Mouse (Mus musculus): ENCODE measurements around the gene Nr6a1. TPM values are rescaled to one million over a fixed set of nuclear protein-coding genes. Genes with fewer than 3 reads are reported as not detected.

Gene Nr6a1
- polyA plus RNA-seq, 1 experiment from 2014 or later: 1.5 TPM

DNA sequence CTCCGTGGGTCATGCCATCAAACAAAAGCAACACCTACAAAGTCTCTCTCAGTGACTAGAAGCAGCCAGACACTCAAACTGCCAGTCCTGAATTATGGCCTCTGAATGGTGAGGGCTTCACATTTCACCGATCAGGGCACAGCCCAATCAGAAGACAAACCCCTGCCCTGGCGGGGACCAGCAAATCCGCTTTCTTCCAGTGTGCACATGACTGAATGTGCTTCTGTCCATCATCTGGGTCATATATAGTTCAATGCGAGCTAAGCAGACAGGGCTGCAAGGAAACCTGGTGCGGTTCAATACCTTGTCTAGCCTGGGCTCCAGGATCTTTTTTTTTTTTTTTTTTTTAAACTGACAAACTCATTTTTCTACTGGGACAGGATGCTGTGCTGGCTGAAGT, 104.5 kb downstream of the Nr6a1 start:
- no peaks in the 10 kb centered on the region for H3K36me3 ChIP-seq
- peak; percentile 97 for ATAC-seq (ENCODE audit: insufficient number of reproducible peaks, insufficient read depth, low FRiP score, low TSS enrichment, low read depth)
- H3K4me3 ChIP-seq: peak overlapping the region; percentile 66
- peak overlapping the region; percentile 84 for H3K9ac ChIP-seq
- peak overlapping the region; percentile 97 for H3K27ac ChIP-seq
- H3K4me2 ChIP-seq: peak overlapping the region; percentile 64
- no peaks in the 10 kb centered on the region for H3K9me3 ChIP-seq
- 4% methylated on average over 6 of the region's 6 CpGs for WGBS
- H3K4me1 ChIP-seq: peaks cover 5% of the 10 kb centered on the region; the same call in 1 of the 2 replicates
- H3K27me3 ChIP-seq: no peaks in the 10 kb centered on the region

DNA sequence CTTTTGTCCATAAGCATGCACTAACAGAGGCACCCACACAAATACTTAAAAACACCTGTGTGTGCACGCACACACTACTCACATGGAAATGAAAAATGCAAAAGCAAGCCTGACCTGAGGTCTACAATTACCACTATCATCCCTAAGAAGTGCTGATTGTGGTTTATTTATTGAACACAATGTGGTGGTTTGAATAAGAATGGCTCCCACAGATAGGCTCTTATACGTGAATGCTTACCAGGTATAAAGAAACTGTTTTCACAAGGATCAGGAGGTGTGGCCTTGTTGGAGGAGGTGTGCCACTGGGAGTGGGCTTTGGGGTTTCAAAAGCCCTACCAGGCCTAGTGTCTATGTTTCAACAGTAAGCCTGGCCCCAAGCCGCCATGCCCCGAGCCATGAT, 110.0 kb downstream of the Nr6a1 start:
- ATAC-seq (ENCODE audit: insufficient number of reproducible peaks, insufficient read depth, low FRiP score, low TSS enrichment, low read depth): no peak
- no peak overlapping the region for H3K27ac ChIP-seq
- no peaks in the 10 kb centered on the region for H3K36me3 ChIP-seq
- H3K4me3 ChIP-seq: no peak overlapping the region
- no peak overlapping the region for H3K4me2 ChIP-seq
- no peak overlapping the region for H3K9ac ChIP-seq
- WGBS: 71% methylated on average over 4 of the region's 4 CpGs
- no peaks in the 10 kb centered on the region for H3K27me3 ChIP-seq
- no peaks in the 10 kb centered on the region for H3K9me3 ChIP-seq
- no peaks in the 10 kb centered on the region for H3K4me1 ChIP-seq

DNA sequence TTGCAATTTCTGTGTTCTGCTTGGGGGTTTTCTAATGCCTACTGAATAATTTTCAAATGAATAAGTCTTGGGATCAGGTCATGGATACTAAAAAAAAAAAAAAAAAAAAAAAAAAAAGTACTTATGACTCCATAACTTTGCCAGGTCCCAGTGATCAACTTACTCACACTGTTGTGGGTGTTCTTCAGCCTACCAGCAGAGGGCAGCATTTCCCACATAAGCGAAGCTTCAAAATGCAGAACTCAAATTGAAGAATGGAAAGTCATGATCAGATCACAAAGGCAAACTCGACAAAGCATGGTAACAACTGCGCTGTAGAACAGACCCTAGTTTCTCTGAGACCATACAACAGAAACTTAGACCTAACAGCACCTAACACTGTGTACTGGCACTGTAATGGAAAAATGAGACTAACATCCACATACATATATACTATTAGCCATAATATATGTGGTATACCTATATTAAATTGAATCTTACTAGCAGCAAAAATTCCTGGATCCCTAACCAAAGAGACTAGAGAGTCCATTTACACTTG, 130.3 kb downstream of the Nr6a1 start:
- Histone ChIP-seq H3K27me3 (no peaks in the 10 kb centered on the region), H3K27ac (no peak overlapping the region), H3K9ac (no peak overlapping the region), H3K9me3 (no peaks in the 10 kb centered on the region), H3K36me3 (no peaks in the 10 kb centered on the region), H3K4me3 (no peak overlapping the region), H3K4me2 (no peak overlapping the region), H3K4me1 (no peaks in the 10 kb centered on the region)
- ATAC-seq (ENCODE audit: insufficient number of reproducible peaks, insufficient read depth, low FRiP score, low TSS enrichment, low read depth): no peak
- 21% methylated on average over 3 of the region's 3 CpGs for WGBS

DNA sequence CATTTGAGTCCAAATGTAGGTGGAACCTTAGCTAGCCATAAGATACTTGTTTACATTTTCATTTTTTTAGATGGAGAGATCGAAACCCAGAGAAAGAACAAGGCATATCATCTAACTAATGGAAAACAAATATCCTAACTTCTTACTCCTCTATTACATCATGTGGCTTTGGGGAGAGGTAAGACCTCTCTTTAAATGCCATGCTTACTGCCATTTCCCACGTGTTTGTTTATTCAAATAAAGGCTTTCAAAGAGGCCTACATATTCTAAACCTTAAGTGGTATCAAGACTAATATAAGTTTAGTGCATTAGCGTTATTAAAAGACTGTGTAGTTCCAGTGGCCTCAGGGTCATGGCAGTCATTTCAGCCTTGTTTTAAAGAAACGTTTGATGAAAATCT, 140.2 kb downstream of the Nr6a1 start:
- Histone ChIP-seq H3K9ac (no peak overlapping the region), H3K4me2 (no peak overlapping the region), H3K36me3 (no peaks in the 10 kb centered on the region), H3K4me3 (no peak overlapping the region), H3K9me3 (no peaks in the 10 kb centered on the region), H3K27ac (no peak overlapping the region), H3K27me3 (no peaks in the 10 kb centered on the region), H3K4me1 (peaks cover 9% of the 10 kb centered on the region)
- no peak for ATAC-seq (ENCODE audit: insufficient number of reproducible peaks, insufficient read depth, low FRiP score, low TSS enrichment, low read depth)
- 29% methylated on average over 4 of the region's 4 CpGs for WGBS

DNA sequence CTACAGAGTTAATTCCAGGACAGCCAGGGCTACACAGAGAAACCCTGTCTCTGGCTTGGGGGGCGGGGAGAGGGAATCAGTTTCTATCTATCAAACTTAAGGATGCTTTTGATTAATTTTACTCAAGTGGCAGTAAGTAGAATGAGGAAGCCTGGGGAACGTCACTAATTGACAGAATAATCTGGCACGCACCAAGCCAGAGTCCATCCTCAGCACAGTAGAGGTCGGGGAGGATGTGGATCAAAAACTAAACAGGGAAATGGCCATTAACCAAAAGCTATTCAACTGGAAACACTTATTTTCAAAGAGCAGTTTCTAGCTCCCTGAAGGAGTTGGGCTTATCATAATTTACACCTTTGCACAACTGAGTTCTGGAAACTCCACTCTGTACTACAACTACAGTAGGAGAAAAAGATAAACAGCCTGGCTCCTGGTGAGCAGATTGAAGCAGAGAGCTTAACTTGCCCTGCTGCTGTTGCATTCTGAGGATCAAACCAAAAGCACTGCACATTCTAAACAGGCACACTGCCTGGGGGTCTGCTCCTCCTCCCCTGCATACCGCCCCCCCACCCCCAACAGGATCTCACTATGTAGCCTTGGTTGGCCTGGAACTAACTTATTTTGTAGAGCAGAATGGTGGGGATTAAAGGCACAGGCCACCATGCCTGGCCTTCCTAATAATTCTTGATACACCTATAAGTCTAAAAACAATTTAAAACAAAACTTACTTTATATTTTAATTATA, 141.1 kb downstream of the Nr6a1 start:
- Histone ChIP-seq H3K4me3 (no peak overlapping the region), H3K4me1 (peaks cover 15% of the 10 kb centered on the region), H3K27ac (no peak overlapping the region), H3K9ac (no peak overlapping the region), H3K4me2 (no peak overlapping the region), H3K27me3 (no peaks in the 10 kb centered on the region), H3K36me3 (no peaks in the 10 kb centered on the region), H3K9me3 (no peaks in the 10 kb centered on the region)
- no peak for ATAC-seq (ENCODE audit: insufficient number of reproducible peaks, insufficient read depth, low FRiP score, low TSS enrichment, low read depth)
- WGBS: 19% methylated on average over 5 of the region's 5 CpGs

DNA sequence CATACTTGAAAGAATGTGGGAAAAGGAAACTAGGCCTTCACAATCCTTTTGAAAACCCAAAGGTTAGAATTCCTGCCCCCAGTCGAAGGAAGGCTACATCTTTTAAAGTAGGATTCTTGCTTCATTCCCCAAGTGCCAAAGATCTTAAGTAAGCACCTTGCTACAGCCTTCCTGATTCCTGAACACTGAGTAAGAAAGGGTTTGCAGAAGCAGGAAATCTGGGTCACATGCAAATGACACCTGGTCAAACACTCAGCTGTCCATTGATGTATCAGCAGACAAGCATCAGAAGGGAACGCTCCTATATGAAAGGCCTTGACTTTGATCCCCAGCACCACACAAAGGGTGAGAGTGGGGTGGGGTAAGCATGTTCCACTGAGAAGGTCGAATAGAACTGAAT, 142.4 kb downstream of the Nr6a1 start:
- H3K36me3 ChIP-seq: no peaks in the 10 kb centered on the region
- H3K4me3 ChIP-seq: no peak overlapping the region
- no peaks in the 10 kb centered on the region for H3K27me3 ChIP-seq
- ATAC-seq (ENCODE audit: insufficient number of reproducible peaks, insufficient read depth, low FRiP score, low TSS enrichment, low read depth): no peak
- H3K9me3 ChIP-seq: no peaks in the 10 kb centered on the region
- H3K4me2 ChIP-seq: no peak overlapping the region
- peaks cover 15% of the 10 kb centered on the region for H3K4me1 ChIP-seq
- WGBS: 42% methylated on average over 3 of the region's 3 CpGs
- H3K9ac ChIP-seq: no peak overlapping the region
- no peak overlapping the region for H3K27ac ChIP-seq

DNA sequence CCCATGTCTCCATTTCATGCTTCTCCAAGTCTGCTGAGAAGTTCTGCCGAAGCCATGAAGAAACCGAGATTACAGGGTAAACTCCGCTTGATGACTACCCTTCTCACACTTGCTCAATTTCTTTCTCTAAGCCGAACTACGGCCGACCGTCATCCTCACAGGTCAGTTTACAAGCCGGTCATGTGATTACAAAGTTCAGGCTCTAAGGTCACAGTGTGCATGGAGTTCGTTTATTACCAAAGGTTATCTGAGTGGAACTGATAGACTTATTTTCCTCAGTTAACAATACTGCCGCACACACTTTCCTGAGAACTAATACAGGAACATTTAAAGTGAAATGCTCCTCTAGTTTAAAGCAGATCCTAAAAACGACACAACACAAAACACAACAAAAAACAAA, 143.1 kb downstream of the Nr6a1 start:
- Histone ChIP-seq H3K27ac (no peak overlapping the region), H3K4me1 (peaks cover 15% of the 10 kb centered on the region), H3K9ac (no peak overlapping the region), H3K4me2 (peak overlapping the region; percentile 2; the same call in 1 of the 2 replicates), H3K27me3 (no peaks in the 10 kb centered on the region), H3K4me3 (no peak overlapping the region), H3K36me3 (no peaks in the 10 kb centered on the region), H3K9me3 (no peaks in the 10 kb centered on the region)
- no peak for ATAC-seq (ENCODE audit: insufficient number of reproducible peaks, insufficient read depth, low FRiP score, low TSS enrichment, low read depth)
- 13% methylated on average over 11 of the region's 11 CpGs for WGBS

DNA sequence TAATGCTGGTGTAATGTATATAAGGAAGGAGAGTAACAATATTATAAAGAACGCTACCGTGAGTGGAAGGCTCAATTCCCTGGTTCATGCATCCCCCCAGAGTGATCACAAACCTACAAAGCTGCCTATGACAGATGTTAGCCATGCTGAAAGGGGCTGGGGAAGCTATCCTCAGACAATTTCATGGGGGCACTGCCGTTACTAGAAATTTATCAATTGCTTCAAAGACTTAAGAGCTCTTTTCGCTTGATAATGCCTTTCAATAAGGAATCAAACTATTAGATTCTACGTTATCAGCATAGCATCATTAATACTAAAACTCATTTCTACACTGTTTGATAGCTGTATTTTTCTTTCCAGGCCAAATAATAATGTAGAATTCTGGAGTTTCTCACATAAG, 144.1 kb downstream of the Nr6a1 start:
- Histone ChIP-seq H3K27me3 (no peaks in the 10 kb centered on the region), H3K4me3 (no peak overlapping the region), H3K36me3 (no peaks in the 10 kb centered on the region), H3K4me2 (no peak overlapping the region), H3K4me1 (peaks cover 15% of the 10 kb centered on the region), H3K9ac (no peak overlapping the region), H3K9me3 (no peaks in the 10 kb centered on the region), H3K27ac (no peak overlapping the region)
- no peak for ATAC-seq (ENCODE audit: insufficient number of reproducible peaks, insufficient read depth, low FRiP score, low TSS enrichment, low read depth)
- 42% methylated on average over 5 of the region's 5 CpGs for WGBS

DNA sequence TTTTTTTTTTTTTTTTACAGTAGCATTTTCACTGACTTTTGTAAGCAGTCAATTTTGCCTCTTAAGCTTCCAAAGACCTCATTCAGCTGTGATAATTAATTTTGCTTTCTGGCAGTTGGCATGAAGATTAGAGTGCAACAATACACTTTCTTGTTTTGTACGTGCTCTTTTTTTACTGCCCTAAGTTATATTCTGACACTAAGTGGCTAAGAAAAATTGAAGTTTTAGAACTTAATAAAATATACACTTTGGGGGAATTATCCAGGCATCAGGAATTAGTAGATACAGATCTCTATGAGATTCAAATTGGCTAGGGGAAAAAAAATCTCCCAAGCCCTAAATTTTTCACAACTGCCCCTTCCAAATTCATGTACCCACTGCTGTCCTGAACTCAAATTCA, 144.8 kb downstream of the Nr6a1 start:
- Histone ChIP-seq H3K9ac (no peak overlapping the region), H3K4me3 (no peak overlapping the region), H3K4me2 (no peak overlapping the region), H3K4me1 (peaks cover 15% of the 10 kb centered on the region), H3K27ac (no peak overlapping the region), H3K27me3 (no peaks in the 10 kb centered on the region), H3K36me3 (no peaks in the 10 kb centered on the region), H3K9me3 (no peaks in the 10 kb centered on the region)
- WGBS: 3% methylated on average over 1 of the region's 1 CpGs
- ATAC-seq (ENCODE audit: insufficient number of reproducible peaks, insufficient read depth, low FRiP score, low TSS enrichment, low read depth): no peak

DNA sequence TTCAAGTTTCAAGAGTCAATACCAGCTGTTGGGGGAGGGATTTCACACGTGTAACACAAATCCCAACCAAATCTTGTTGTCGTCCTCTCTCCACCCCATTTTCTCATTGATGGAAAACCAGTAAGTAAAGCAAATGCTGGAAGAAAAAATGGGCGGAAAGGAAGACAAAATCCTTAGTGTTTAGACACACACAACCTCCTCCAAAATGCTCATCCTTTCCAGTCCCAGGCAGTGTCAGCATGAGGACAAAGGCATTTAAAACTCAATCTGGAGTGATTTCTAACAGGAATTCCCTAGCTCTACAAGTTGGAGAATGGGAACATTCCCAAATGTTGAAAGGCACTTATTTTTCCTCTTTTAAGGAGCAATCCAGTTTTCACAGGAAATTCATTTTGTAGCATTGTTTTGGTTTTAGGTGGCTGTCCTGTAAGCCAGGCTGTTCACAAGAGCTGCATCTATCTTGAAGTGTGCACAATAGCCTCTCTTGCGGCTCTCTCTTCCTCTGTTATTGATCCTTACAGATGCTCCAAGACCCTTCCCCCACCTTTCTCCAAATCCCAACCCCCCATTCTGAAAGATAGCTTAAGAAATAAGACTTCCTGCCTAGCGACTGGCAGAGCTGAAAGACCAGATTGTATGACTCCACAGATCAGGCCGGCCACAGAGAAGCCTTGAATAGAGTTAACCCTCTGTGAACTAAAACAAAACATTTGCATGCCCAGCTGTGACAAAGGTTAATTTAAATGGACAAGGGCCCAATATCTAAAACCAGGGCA, 145.4 kb downstream of the Nr6a1 start:
- Histone ChIP-seq H3K27me3 (no peaks in the 10 kb centered on the region), H3K36me3 (no peaks in the 10 kb centered on the region), H3K9ac (no peak overlapping the region), H3K4me2 (no peak overlapping the region), H3K9me3 (no peaks in the 10 kb centered on the region), H3K4me3 (no peak overlapping the region), H3K27ac (no peak overlapping the region), H3K4me1 (peaks cover 15% of the 10 kb centered on the region)
- WGBS: 7% methylated on average over 6 of the region's 6 CpGs
- ATAC-seq (ENCODE audit: insufficient number of reproducible peaks, insufficient read depth, low FRiP score, low TSS enrichment, low read depth): no peak

DNA sequence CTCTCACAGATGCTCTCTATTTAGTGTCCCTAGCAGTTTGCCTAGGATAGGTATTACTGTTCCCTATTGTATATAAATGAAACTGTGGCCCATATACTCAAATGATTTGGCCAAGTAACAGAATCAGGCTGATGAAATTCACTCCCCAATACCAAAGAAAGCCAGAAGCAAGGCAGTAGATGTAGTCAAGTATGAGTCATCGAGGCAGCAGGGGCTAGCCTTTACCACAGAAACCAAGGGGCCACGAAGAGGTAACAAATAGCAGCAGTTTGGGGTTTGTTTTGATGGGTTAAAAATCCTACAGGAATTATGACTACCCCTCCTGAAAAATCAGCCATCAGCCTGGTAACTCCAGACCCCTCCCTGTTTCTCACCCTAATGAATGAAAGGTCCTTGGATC, 147.5 kb downstream of the Nr6a1 start:
- Histone ChIP-seq H3K4me2 (no peak overlapping the region), H3K36me3 (no peaks in the 10 kb centered on the region), H3K9me3 (no peaks in the 10 kb centered on the region), H3K9ac (no peak overlapping the region), H3K27ac (no peak overlapping the region), H3K27me3 (no peaks in the 10 kb centered on the region), H3K4me1 (peaks cover 8% of the 10 kb centered on the region), H3K4me3 (no peak overlapping the region)
- WGBS: 68% methylated on average over 2 of the region's 2 CpGs
- ATAC-seq (ENCODE audit: insufficient number of reproducible peaks, insufficient read depth, low FRiP score, low TSS enrichment, low read depth): no peak

DNA sequence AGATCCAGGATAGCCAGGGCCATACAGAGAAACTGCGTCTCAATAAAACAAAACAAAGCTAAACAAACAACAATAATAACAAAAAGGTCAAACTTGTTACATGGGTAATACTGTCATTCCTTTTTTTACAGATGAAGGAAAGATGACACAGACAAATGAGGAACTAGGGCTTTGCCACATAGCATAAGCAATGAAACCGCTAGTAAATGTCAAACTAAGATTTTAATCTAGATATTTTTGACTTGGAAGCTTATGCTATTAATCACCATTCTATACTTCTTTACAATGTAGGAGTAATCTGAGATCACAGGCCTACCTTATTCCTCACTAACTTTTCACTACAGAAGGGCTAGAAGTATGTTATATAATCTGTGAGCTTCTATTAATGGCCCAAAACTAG, 150.2 kb downstream of the Nr6a1 start:
- Histone ChIP-seq H3K4me3 (no peak overlapping the region), H3K9me3 (no peaks in the 10 kb centered on the region), H3K4me1 (peaks cover 6% of the 10 kb centered on the region), H3K36me3 (no peaks in the 10 kb centered on the region), H3K27me3 (no peaks in the 10 kb centered on the region), H3K9ac (no peak overlapping the region), H3K4me2 (no peak overlapping the region), H3K27ac (no peak overlapping the region)
- ATAC-seq (ENCODE audit: insufficient number of reproducible peaks, insufficient read depth, low FRiP score, low TSS enrichment, low read depth): no peak
- 84% methylated on average over 2 of the region's 2 CpGs for WGBS
